Mouse (Mus musculus) heart, postnatal 0 days (tissue): Measurements from ENCODE around the gene Hunk. TPM values are rescaled to one million over a fixed set of nuclear protein-coding genes. Genes with fewer than 3 reads are reported as not detected.

Experiments used
- ATAC-seq: fragments of 200-750 bp; cut with Nextera tagmentation; 2 replicates; pipeline ENCODE4 v1.8.0; 2017; ENCODE audit warnings: low read depth, moderate number of reproducible peaks, moderate library complexity; ENCODE audit not compliant: insufficient read depth
- DNase-seq: peaks from one replicate; pipeline ENCODE4 v3.0.0-alpha.2; 2016; ENCODE audit warnings: low spot score
- H3K27ac ChIP-seq: fragments of 300-500 bp; sonication (generic); 2 replicates; pipeline ENCODE4 v1.5.1; 2014; ENCODE audit warnings: low read depth, mild to moderate bottlenecking
- H3K27me3 ChIP-seq: fragments of 300-500 bp; sonication (generic); 2 replicates; pipeline ENCODE4 v1.6.1; 2014; ENCODE audit warnings: low read length, mixed read lengths; ENCODE audit not compliant: control insufficient read depth, insufficient read depth
- H3K36me3 ChIP-seq: fragments of 300-500 bp; sonication (generic); replicated peaks from 2 replicates; pipeline ENCODE4 v1.6.1; 2014; ENCODE audit warnings: low read length, mixed read lengths; ENCODE audit not compliant: control insufficient read depth, insufficient read depth
- H3K4me1 ChIP-seq: fragments of 300-500 bp; sonication (generic); 2 replicates; pipeline ENCODE4 v1.6.1; 2014; ENCODE audit warnings: antibody characterized with exemption; ENCODE audit not compliant: control insufficient read depth, insufficient read depth
- H3K4me2 ChIP-seq: fragments of 300-500 bp; sonication (generic); 2 replicates; pipeline ENCODE4 v1.6.1; 2014; ENCODE audit warnings: low read depth, mild to moderate bottlenecking, low read length, moderate library complexity
- H3K4me3 ChIP-seq: fragments of 300-500 bp; sonication (generic); 2 replicates; pipeline ENCODE4 v1.5.1; 2014; ENCODE audit warnings: low read depth, low read length
- H3K9ac ChIP-seq: fragments of 300-500 bp; sonication (generic); replicated peaks from 2 replicates; pipeline ENCODE4 v1.6.1; 2014; ENCODE audit warnings: low read depth, low read length, mixed read lengths
- H3K9me3 ChIP-seq: fragments of 300-500 bp; sonication (generic); replicated peaks from 2 replicates; pipeline ENCODE4 v1.6.1; 2016; ENCODE audit warnings: low read length; ENCODE audit not compliant: control insufficient read depth
- CTCF ChIP-seq: IDR thresholded peaks from 2 replicates; pipeline ENCODE4 v1.5.1; 2016; ENCODE audit warnings: antibody characterized with exemption, control low read depth, low read depth
- EP300 ChIP-seq: IDR thresholded peaks from 2 replicates; pipeline ENCODE4 v1.6.1; 2016; ENCODE audit warnings: antibody characterized with exemption, low read depth
- WGBS: fragments of 180-500 bp; shearing (Covaris S2); extraction: QIAGEN DNeasy Blood & Tissue Kit; methylation state at CpG from one replicate; pipeline ENCODE4 v1.1.7; 2014; 5-methylcytosine and 5-hydroxymethylcytosine counted together
- polyA plus RNA-seq: library from polyadenylated mRNA; unstranded; fragments of >200 nt; fragmentation: Nextera tagmentation; extraction: Ambion mirVana; gene quantifications from 2 replicates; pipeline ENCODE4 v1.2.1, GENCODE M21; 2015
- total RNA-seq: library from RNA; depleted of rRNA; stranded (reverse); fragments of >200 nt; gene quantifications from 2 replicates; pipeline ENCODE4 v1.2.3, GENCODE M21; 2014; ENCODE audit warnings: low replicate concordance

Hunk gene
- total and polyA plus RNA-seq, 2 experiments from 2014 or later = 1.6 to 3.3 TPM

DNA sequence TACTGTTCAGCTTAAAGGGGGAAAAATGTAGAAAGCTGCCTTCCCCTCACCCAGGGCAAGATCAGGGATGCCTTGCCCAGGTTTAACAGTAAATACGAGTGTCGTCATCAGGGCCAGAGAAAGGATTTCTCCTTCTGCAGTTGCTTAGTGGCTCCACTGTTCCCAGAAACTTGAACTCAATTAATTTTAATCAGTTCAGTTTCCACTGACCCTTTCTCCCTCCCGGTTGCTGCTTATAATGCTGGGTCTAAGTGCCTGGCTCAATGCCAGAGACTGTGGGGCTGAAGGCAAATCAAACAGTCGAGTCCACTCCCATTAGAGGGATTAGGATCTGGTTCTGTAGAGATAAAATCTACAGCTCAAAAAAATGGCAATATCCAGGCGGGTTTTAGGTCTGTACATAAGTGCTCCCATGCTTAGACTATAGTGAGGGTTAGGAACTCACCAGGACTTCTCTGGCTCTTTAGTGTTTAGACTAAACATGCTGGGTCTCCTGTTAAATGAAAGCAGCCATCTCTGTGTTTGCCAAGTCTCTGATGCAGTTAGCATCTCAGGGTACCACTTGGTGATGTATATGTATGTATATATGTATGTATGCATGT lies 106.2 kb downstream of the Hunk start:
- DNase-seq = no peak
- 40% methylated on average over 5 of the region's 5 CpGs for WGBS
- TF ChIP-seq EP300 (no peak), CTCF (no peak)
- Histone ChIP-seq H3K4me3 (no peak overlapping the region), H3K4me2 (no peak overlapping the region), H3K9me3 (no peaks in the 10 kb centered on the region), H3K27me3 (no peaks in the 10 kb centered on the region), H3K4me1 (no peaks in the 10 kb centered on the region), H3K9ac (no peak overlapping the region), H3K36me3 (peaks cover 36% of the 10 kb centered on the region), H3K27ac (no peak overlapping the region)
- no peak for ATAC-seq

DNA sequence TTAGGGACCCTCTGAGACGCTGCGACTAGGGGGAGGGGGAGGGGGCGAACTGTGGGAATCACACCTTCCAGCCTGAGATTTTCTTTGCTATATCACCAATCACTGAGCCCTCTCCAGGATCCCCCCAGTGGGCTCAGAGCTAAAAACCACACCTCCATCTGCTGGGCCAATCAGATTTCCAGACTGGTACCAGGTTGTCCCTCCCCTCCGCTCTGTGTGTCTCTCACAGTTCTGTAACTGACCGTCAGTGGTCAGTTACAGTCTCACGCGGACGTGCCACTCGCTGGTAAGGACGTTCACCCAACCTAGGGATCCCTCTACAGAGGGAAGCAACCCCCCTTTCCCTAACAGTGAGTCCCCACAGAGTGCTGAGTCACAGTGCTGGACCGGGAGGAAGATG lies 111.1 kb downstream of the Hunk start:
- DNase-seq (no peak), ATAC-seq (no peak)
- no peak overlapping the region for H3K9ac ChIP-seq
- H3K4me3 ChIP-seq = no peak overlapping the region
- H3K9me3 ChIP-seq = no peaks in the 10 kb centered on the region
- H3K36me3 ChIP-seq = peaks cover 32% of the 10 kb centered on the region
- TF ChIP-seq EP300 = no peak
- TF ChIP-seq CTCF = no peak
- H3K4me2 ChIP-seq = no peak overlapping the region
- H3K4me1 ChIP-seq = no peaks in the 10 kb centered on the region
- H3K27me3 ChIP-seq = no peaks in the 10 kb centered on the region
- no peak overlapping the region for H3K27ac ChIP-seq
- WGBS = 56% methylated on average over 9 of the region's 11 CpGs

DNA sequence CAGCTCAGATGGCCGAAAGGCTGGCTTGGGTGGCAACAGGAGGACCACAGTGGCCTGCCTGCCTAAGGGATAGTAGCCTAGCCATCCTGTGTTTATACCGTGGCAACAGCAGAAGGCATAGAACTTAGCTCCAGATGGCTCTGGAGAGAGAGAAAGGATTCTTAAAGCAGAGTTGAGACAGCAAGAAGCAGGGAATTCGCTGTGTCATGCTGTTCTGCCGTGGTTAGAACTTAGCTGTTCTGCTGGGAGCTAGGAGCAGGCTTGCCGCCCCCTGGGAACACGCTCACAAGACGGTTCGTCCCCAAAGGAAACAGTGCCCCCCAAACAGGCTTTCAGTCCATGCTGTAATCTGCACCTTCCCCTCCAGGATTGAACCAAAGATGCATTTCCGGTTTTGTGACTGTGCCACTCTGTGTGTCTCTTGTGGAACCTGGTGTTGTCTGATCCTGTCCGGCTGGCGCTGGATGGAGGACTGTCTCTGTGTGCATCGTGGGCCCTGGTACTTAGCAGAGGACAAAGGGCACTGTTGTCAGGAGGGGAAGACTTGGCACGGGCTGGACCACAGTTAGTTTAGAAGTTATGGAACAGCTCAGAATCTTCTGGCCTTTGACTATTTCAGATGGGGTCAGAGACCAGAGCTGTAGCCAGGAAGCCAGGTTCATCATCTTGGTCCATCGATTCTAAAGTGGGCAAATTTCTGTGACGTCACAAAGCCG lies 112.1 kb downstream of the Hunk start:
- no peaks in the 10 kb centered on the region for H3K27me3 ChIP-seq
- no peak overlapping the region for H3K27ac ChIP-seq
- TF ChIP-seq CTCF (no peak), EP300 (no peak)
- no peaks in the 10 kb centered on the region for H3K9me3 ChIP-seq
- peaks cover 29% of the 10 kb centered on the region for H3K36me3 ChIP-seq
- ATAC-seq (no peak), DNase-seq (no peak)
- no peak overlapping the region for H3K4me2 ChIP-seq
- H3K9ac ChIP-seq = no peak overlapping the region
- H3K4me1 ChIP-seq = no peaks in the 10 kb centered on the region
- no peak overlapping the region for H3K4me3 ChIP-seq
- 82% methylated on average over 16 of the region's 16 CpGs for WGBS

DNA sequence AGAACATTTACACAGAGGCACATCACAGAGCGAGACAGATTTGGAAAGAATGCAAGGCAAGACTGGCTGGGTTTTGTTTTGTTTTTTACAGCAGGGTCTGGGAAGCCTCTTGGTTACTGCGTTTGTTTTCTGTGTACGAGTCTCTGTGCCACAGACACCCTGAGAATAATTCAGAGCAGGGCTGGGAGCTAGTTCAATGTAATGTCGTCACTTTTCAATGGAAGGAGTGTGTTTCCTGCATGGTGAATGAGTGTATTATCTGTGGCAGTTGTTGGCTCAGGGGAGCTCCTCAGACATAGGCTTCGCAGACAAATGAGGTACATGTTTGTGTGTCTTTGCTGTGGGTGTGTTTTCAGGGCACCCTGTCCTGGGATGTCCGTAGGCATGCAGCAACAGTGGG lies 115.0 kb downstream of the Hunk start:
- no peaks in the 10 kb centered on the region for H3K27me3 ChIP-seq
- DNase-seq (no peak), ATAC-seq (no peak)
- H3K36me3 ChIP-seq = peaks cover 13% of the 10 kb centered on the region
- H3K9ac ChIP-seq = no peak overlapping the region
- H3K4me1 ChIP-seq = no peaks in the 10 kb centered on the region
- H3K4me3 ChIP-seq = no peak overlapping the region
- WGBS = 76% methylated on average over 6 of the region's 6 CpGs
- no peak for TF ChIP-seq EP300
- no peak for TF ChIP-seq CTCF
- no peak overlapping the region for H3K27ac ChIP-seq
- H3K9me3 ChIP-seq = no peaks in the 10 kb centered on the region
- no peak overlapping the region for H3K4me2 ChIP-seq

DNA sequence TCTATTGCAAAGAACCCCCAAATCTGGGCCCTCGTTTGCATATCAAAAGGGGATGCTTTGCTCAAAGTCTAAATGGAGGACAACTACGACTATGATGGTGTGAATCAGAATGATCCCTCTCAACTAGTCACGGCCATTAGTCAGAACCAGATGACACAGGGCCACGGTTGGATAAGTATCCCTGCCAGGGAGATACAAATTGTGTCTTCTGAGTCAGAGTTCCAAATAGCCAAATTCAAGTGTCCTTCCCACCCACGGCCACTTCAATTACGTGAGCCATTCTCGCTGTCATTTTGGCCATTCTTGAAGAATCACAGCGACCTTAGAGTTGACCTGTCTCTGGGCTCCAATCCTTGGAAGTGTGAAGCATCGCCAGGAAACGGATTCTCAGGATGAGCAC lies 119.4 kb downstream of the Hunk start:
- Histone ChIP-seq H3K9me3 (no peaks in the 10 kb centered on the region), H3K27ac (no peak overlapping the region), H3K9ac (no peak overlapping the region), H3K36me3 (no peaks in the 10 kb centered on the region), H3K27me3 (no peaks in the 10 kb centered on the region), H3K4me3 (no peak overlapping the region), H3K4me2 (no peak overlapping the region), H3K4me1 (no peaks in the 10 kb centered on the region)
- TF ChIP-seq CTCF = no peak
- TF ChIP-seq EP300 = no peak
- 85% methylated on average over 10 of the region's 10 CpGs for WGBS
- DNase-seq (no peak), ATAC-seq (no peak)
